Mouse (Mus musculus) stomach, embryonic 14.5 days (tissue): ENCODE results near the gene Tmem181a. TPM values are rescaled to one million over a fixed set of nuclear protein-coding genes. Genes with fewer than 3 reads are reported as not detected.
"Not testable (repeated sequence)": the region's sequence is repeated elsewhere in the genome, so short reads cannot be mapped to it uniquely, and the experiment has no call there.

Source experiments
- ATAC-seq: fragments of 200-750 bp; cut with Nextera tagmentation; 2 replicates; pipeline ENCODE4 v1.8.0; 2017; ENCODE audit warnings: low read depth, moderate TSS enrichment; ENCODE audit not compliant: insufficient number of reproducible peaks, insufficient read depth, low FRiP score
- H3K27ac ChIP-seq: fragments of 300-500 bp; sonication (generic); 2 replicates; pipeline ENCODE4 v1.5.1; 2014; ENCODE audit warnings: mild to moderate bottlenecking, low read length, moderate library complexity, mixed read lengths
- H3K27me3 ChIP-seq: fragments of 300-500 bp; sonication (generic); 2 replicates; pipeline ENCODE4 v1.6.1; 2014; ENCODE audit warnings: low read length, control low read depth, mixed read lengths; ENCODE audit not compliant: control insufficient read depth, insufficient read depth
- H3K36me3 ChIP-seq: fragments of 300-500 bp; sonication (generic); 2 replicates; pipeline ENCODE4 v1.6.1; 2014; ENCODE audit warnings: mild to moderate bottlenecking, control low read depth, low read length, moderate library complexity, mixed read lengths; ENCODE audit not compliant: control insufficient read depth, insufficient read depth
- H3K4me1 ChIP-seq: fragments of 300-500 bp; sonication (generic); 2 replicates; pipeline ENCODE4 v1.6.1; 2014; ENCODE audit warnings: low read length, control low read depth, mixed read lengths; ENCODE audit not compliant: control insufficient read depth, insufficient read depth
- H3K4me2 ChIP-seq: fragments of 300-500 bp; sonication (generic); replicated peaks from 2 replicates; pipeline ENCODE4 v1.6.1; 2014; ENCODE audit warnings: low read depth, low read length, control low read depth
- H3K4me3 ChIP-seq: fragments of 300-500 bp; sonication (generic); 2 replicates; pipeline ENCODE4 v1.5.1; 2014; ENCODE audit warnings: low read depth, low read length, control low read depth
- H3K9ac ChIP-seq: fragments of 300-500 bp; sonication (generic); replicated peaks from 2 replicates; pipeline ENCODE4 v1.6.1; 2014; ENCODE audit warnings: low read depth, mild to moderate bottlenecking, control low read depth, low read length, moderate library complexity, mixed read lengths
- H3K9me3 ChIP-seq: fragments of 300-500 bp; sonication (generic); 2 replicates; pipeline ENCODE4 v1.6.1; 2016; ENCODE audit warnings: low read depth, low read length, control low read depth; ENCODE audit not compliant: control insufficient read depth
- WGBS: fragments of 180-500 bp; shearing (Covaris S2); extraction: QIAGEN DNeasy Blood & Tissue Kit; methylation state at CpG from one replicate; pipeline ENCODE4 v1.1.7; 2014; 5-methylcytosine and 5-hydroxymethylcytosine counted together
- polyA plus RNA-seq: library from polyadenylated mRNA; unstranded; fragments of >200 nt; fragmentation: Nextera tagmentation; extraction: Ambion mirVana; gene quantifications from 2 replicates; pipeline ENCODE4 v1.2.1, GENCODE M21; 2014

The Tmem181a gene
- polyA plus RNA-seq, 1 experiment from 2014 or later, result 26.5 TPM

DNA sequence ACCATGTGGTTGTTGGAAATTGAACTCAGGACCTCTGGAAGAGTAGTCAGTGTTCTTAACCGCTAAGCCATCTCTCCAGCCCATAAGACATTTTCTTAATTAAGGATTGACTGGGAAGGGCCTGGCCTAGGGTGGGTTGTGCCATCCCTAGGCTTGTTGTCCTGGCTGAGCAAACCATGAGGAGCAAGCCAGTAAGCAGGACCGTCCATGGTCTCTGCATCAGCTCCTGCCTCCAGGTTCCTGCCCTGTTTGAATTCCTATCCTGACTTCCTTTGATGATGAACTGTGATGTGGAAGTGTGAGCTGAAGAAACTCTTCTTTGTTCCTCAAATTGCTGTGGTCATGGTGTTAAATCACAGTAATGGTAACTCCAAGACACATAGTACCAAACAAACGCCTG, 57.8 kb downstream of the Tmem181a start:
- H3K27ac ChIP-seq, H3K4me2 ChIP-seq, H3K4me1 ChIP-seq, H3K9me3 ChIP-seq, H3K4me3 ChIP-seq, H3K27me3 ChIP-seq, H3K9ac ChIP-seq, ATAC-seq, H3K36me3 ChIP-seq: not testable (repeated sequence)
- WGBS, result 80% methylated on average over 2 of the region's 3 CpGs

GRCm38 (mm10) chr17:6315706-6316105, 59.0 kb downstream of the Tmem181a start:
- H3K9ac ChIP-seq, H3K4me3 ChIP-seq, H3K36me3 ChIP-seq, H3K27ac ChIP-seq, H3K4me2 ChIP-seq, H3K9me3 ChIP-seq, H3K4me1 ChIP-seq, H3K27me3 ChIP-seq, ATAC-seq: not testable (repeated sequence)
- 50% methylated on average over 1 of the region's 4 CpGs for WGBS

DNA sequence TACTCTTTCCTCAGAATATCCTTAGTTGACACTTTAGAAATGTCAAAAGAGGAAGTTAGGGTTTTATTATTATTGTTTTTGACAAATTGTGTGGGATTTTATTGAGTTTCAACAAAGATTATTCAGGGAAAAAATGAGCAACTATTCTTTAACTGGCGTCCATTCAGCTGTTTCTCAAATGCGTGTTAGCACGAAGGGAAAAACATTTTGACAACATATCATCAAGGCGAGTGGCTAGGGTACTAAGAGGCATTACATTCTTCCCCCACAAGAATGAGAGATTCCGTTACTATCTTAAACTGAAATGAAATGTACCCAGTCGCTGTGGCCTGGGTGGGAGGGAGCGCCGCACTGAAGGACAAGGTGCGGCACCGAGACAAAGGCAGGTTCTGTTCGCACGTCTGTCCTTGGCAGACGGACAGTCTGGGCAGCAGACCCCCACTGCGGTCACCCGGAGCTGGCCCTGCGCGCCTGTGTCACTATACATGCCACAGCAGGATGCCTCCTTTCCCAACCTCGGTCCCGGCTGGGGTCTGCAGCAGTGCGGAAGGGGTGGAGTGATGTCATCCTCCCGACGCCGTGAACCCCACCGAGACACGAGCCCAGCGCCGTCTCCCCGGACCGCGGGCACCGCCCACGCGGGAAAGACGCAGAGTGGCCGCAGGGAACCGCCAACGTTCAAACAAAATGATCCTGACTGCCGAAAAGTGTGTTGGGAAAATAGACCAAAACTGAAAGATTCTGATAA, 59.9 kb downstream of the Tmem181a start:
- WGBS, result 4% methylated on average over 35 of the region's 38 CpGs
- H3K27ac ChIP-seq, H3K36me3 ChIP-seq, H3K4me1 ChIP-seq, ATAC-seq, H3K9me3 ChIP-seq, H3K9ac ChIP-seq, H3K27me3 ChIP-seq: not testable (repeated sequence)
- peak overlapping the region; percentile 44 for H3K4me2 ChIP-seq
- peak overlapping the region; percentile 29 for H3K4me3 ChIP-seq

DNA sequence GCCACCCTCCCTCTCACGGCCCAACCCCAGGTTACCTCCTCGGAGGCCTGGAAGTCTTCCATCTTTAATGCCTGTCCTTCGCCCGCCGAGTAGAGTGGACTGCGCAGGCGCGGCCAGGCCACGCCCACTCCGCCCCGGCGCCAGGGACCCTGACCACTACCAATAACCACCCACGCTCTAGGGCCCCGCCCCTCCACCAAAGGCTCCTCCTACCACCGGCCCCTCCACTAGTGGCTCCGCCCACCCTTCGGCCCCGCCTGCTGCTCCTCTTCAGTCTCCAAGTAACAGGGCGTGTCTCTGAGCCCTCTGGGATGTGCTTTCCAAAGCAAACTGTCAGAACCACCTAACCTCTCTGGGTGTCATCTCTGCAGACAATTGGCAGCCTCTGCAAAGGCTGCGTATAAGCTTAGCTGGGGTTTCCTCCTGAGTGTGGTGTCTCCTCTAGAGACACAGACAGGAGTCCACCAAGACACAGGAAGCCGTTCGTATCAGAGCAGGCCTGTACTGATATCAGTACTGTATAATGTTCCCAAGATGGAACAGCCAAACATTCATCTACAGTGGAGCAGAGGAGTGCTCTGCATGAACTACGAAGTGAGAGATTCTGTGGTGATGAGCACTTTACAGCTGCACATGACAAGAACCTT, 60.8 kb downstream of the Tmem181a start, which contains the start of gene Dynlt1a:
Gene Dynlt1a (minus strand): TSS at position 162 of the 647 bp plus-strand sequence.
- WGBS, result 7% methylated on average over 23 of the region's 23 CpGs
- Histone ChIP-seq H3K4me3 (peak within 1 kb of the TSS; percentile 29), H3K4me2 (peak within 1 kb of the TSS; percentile 44)
- H3K27ac ChIP-seq, H3K9ac ChIP-seq, H3K9me3 ChIP-seq, H3K27me3 ChIP-seq, H3K4me1 ChIP-seq, H3K36me3 ChIP-seq: not testable (repeated sequence)
- ATAC-seq, result peak; percentile 96

GRCm38 (mm10) chr17:6321081-6321777, 64.6 kb downstream of the Tmem181a start:
- not testable (repeated sequence) for H3K4me3 ChIP-seq, H3K4me1 ChIP-seq, H3K9ac ChIP-seq, H3K27ac ChIP-seq, H3K4me2 ChIP-seq, H3K9me3 ChIP-seq, H3K27me3 ChIP-seq, H3K36me3 ChIP-seq, ATAC-seq
- 0% methylated on average over 3 of the region's 60 CpGs for WGBS

GRCm38 (mm10) chr17:6321778-6322101, 65.1 kb downstream of the Tmem181a start:
- ATAC-seq, H3K27ac ChIP-seq, H3K4me3 ChIP-seq, H3K9me3 ChIP-seq, H3K4me1 ChIP-seq, H3K9ac ChIP-seq, H3K4me2 ChIP-seq, H3K36me3 ChIP-seq, H3K27me3 ChIP-seq: not testable (repeated sequence)
- no CpG with 5 or more reads among the region's 10 CpGs for WGBS

- H3K36me3 ChIP-seq, H3K4me1 ChIP-seq, ATAC-seq, H3K4me3 ChIP-seq, H3K9ac ChIP-seq, H3K27ac ChIP-seq, H3K4me2 ChIP-seq, H3K27me3 ChIP-seq, H3K9me3 ChIP-seq: not testable (repeated sequence)
- 62% methylated on average over 10 of the region's 10 CpGs for WGBS
Observed at GRCm38 (mm10) chr17:6325021-6325420, 68.4 kb downstream of the Tmem181a start.

- H3K9ac ChIP-seq, H3K27ac ChIP-seq, H3K9me3 ChIP-seq, H3K4me3 ChIP-seq, H3K4me2 ChIP-seq, H3K36me3 ChIP-seq, H3K4me1 ChIP-seq, ATAC-seq, H3K27me3 ChIP-seq: not testable (repeated sequence)
- 70% methylated on average over 6 of the region's 6 CpGs for whole genome bisulfite sequencing
Observed at GRCm38 (mm10) chr17:6325543-6325942, 68.9 kb downstream of the Tmem181a start.
